Mouse (Mus musculus): Measurements from ENCODE around the gene Suox. TPM values are rescaled to one million over a fixed set of nuclear protein-coding genes. Genes with fewer than 3 reads are reported as not detected.

The Suox gene
- polyA plus RNA-seq, 1 experiment from 2014 or later = 18.9 TPM

GRCm38 (mm10) chr10:128622702-128623101 lies 51.2 kb downstream of the Suox start:
- WGBS = 87% methylated on average over 4 of the region's 4 CpGs
- Histone ChIP-seq H3K9me3 (no peaks in the 10 kb centered on the region), H3K27ac (no peak overlapping the region), H3K36me3 (peaks cover 29% of the 10 kb centered on the region), H3K4me2 (no peak overlapping the region), H3K4me3 (no peak overlapping the region), H3K9ac (no peak overlapping the region), H3K27me3 (no peaks in the 10 kb centered on the region), H3K4me1 (peaks cover 6% of the 10 kb centered on the region)
- ATAC-seq (ENCODE audit: insufficient number of reproducible peaks, insufficient read depth, low FRiP score, low TSS enrichment, low read depth) = no peak

- H3K4me1 ChIP-seq = peaks cover 6% of the 10 kb centered on the region
- no peak overlapping the region for H3K4me3 ChIP-seq
- 70% methylated on average over 3 of the region's 3 CpGs for WGBS
- peaks cover 29% of the 10 kb centered on the region for H3K36me3 ChIP-seq
- H3K4me2 ChIP-seq = no peak overlapping the region
- no peak for ATAC-seq (ENCODE audit: insufficient number of reproducible peaks, insufficient read depth, low FRiP score, low TSS enrichment, low read depth)
- no peaks in the 10 kb centered on the region for H3K27me3 ChIP-seq
- no peaks in the 10 kb centered on the region for H3K9me3 ChIP-seq
- no peak overlapping the region for H3K9ac ChIP-seq
- H3K27ac ChIP-seq = no peak overlapping the region
Observed at GRCm38 (mm10) chr10:128621986-128622520, 51.8 kb downstream of the Suox start.

DNA sequence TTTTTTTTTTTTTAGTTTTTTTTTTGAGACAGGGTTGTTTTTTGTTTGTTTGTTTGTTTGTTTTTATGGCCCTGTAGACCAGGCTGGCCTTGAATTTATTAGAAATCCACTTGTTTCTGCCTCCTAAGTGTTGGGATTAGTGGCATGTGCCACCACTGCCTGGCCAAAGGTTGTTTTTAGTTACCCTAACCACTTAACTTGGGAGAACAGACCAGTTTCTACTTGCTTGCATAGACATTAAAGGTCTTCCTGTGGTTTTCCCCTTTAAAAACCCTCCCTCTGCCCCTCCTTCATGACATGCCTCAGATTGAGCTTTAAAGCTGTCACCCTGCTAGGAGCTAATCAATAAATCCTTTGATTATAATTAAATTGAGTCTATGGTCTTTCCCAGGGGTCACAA lies 53.6 kb downstream of the Suox start:
- Histone ChIP-seq H3K9me3 (no peaks in the 10 kb centered on the region), H3K27me3 (no peaks in the 10 kb centered on the region), H3K4me3 (no peak overlapping the region), H3K27ac (no peak overlapping the region), H3K36me3 (peaks cover 26% of the 10 kb centered on the region), H3K4me2 (no peak overlapping the region), H3K9ac (no peak overlapping the region), H3K4me1 (peaks cover 3% of the 10 kb centered on the region)
- ATAC-seq (ENCODE audit: insufficient number of reproducible peaks, insufficient read depth, low FRiP score, low TSS enrichment, low read depth) = no peak

Other genes with a start within 250 kb of the Suox start
- 111 and 119 TPM in 2 replicates for gene Smarcc2, start 214.8 kb downstream of the Suox start, polyA plus RNA-seq (2015; fragmentation: Nextera tagmentation; extraction: Ambion mirVana)
- gene Myl6, start 179.9 kb downstream of the Suox start, polyA plus RNA-seq (2015; fragmentation: Nextera tagmentation; extraction: Ambion mirVana) = 961 and 1,001 TPM in 2 replicates
- gene Myl6b, start 175.4 kb downstream of the Suox start, polyA plus RNA-seq (2015; fragmentation: Nextera tagmentation; extraction: Ambion mirVana) = 2.8 and 4.0 TPM in 2 replicates
- 21.4 and 23.1 TPM in 2 replicates for gene Esyt1, start 148.2 kb downstream of the Suox start, polyA plus RNA-seq (2015; fragmentation: Nextera tagmentation; extraction: Ambion mirVana)
- 13.5 and 15.5 TPM in 2 replicates for gene Zc3h10, start 126.3 kb downstream of the Suox start, polyA plus RNA-seq (2015; fragmentation: Nextera tagmentation; extraction: Ambion mirVana)
- gene Rpl41, start 124.8 kb downstream of the Suox start, polyA plus RNA-seq (2015; fragmentation: Nextera tagmentation; extraction: Ambion mirVana) = 4,323 and 4,329 TPM in 2 replicates
- 188 and 206 TPM in 2 replicates for gene Pa2g4, start 108.1 kb downstream of the Suox start, polyA plus RNA-seq (2015; fragmentation: Nextera tagmentation; extraction: Ambion mirVana)
- gene Erbb3, start 84.4 kb downstream of the Suox start, polyA plus RNA-seq (2015; fragmentation: Nextera tagmentation; extraction: Ambion mirVana) = 14.8 and 16.1 TPM in 2 replicates
- 893 and 949 TPM in 2 replicates for gene Rps26, start 47.3 kb downstream of the Suox start, polyA plus RNA-seq (2015; fragmentation: Nextera tagmentation; extraction: Ambion mirVana)
- gene Ikzf4, start 28.1 kb downstream of the Suox start, polyA plus RNA-seq (2015; fragmentation: Nextera tagmentation; extraction: Ambion mirVana) = 5.3 and 5.5 TPM in 2 replicates
- 82.6 and 84.1 TPM in 2 replicates for gene Rab5b, start 22.2 kb upstream of the Suox start, polyA plus RNA-seq (2015; fragmentation: Nextera tagmentation; extraction: Ambion mirVana)
- gene Pmel, start 30.1 kb upstream of the Suox start, polyA plus RNA-seq (2015; fragmentation: Nextera tagmentation; extraction: Ambion mirVana) = 8.2 and 8.3 TPM in 2 replicates
- gene Cdk2, start 31.0 kb upstream of the Suox start, polyA plus RNA-seq (2015; fragmentation: Nextera tagmentation; extraction: Ambion mirVana) = 120 and 127 TPM in 2 replicates
- gene Dgka, start 70.8 kb upstream of the Suox start, polyA plus RNA-seq (2015; fragmentation: Nextera tagmentation; extraction: Ambion mirVana) = 16.3 and 16.8 TPM in 2 replicates
- gene Pym1, start 73.8 kb upstream of the Suox start, polyA plus RNA-seq (2015; fragmentation: Nextera tagmentation; extraction: Ambion mirVana) = 43.2 and 47.9 TPM in 2 replicates
- gene Mmp19, start 116.8 kb upstream of the Suox start, polyA plus RNA-seq (2015; fragmentation: Nextera tagmentation; extraction: Ambion mirVana) = 0.80 and 1.0 TPM in 2 replicates
- gene Dnajc14, start 130.0 kb upstream of the Suox start, polyA plus RNA-seq (2015; fragmentation: Nextera tagmentation; extraction: Ambion mirVana) = 58.8 and 60.4 TPM in 2 replicates
- gene Tmem198b, start 130.3 kb upstream of the Suox start, polyA plus RNA-seq (2015; fragmentation: Nextera tagmentation; extraction: Ambion mirVana) = 25.5 and 26.0 TPM in 2 replicates
- gene Sarnp, start 143.3 kb upstream of the Suox start, polyA plus RNA-seq (2015; fragmentation: Nextera tagmentation; extraction: Ambion mirVana) = 252 and 265 TPM in 2 replicates
- 35.2 and 41.2 TPM in 2 replicates for gene Ormdl2, start 147.6 kb upstream of the Suox start, polyA plus RNA-seq (2015; fragmentation: Nextera tagmentation; extraction: Ambion mirVana)
- 7.0 and 8.3 TPM in 2 replicates for gene Gdf11, start 217.6 kb upstream of the Suox start, polyA plus RNA-seq (2015; fragmentation: Nextera tagmentation; extraction: Ambion mirVana)
- 663 and 674 TPM in 2 replicates for gene Cd63, start 226.9 kb upstream of the Suox start, polyA plus RNA-seq (2015; fragmentation: Nextera tagmentation; extraction: Ambion mirVana)
- gene Rdh5, start 248.8 kb upstream of the Suox start, polyA plus RNA-seq (2015; fragmentation: Nextera tagmentation; extraction: Ambion mirVana) = 12.7 and 16.4 TPM in 2 replicates
- 206 and 216 TPM in 2 replicates for gene Bloc1s1, start 250.0 kb upstream of the Suox start, polyA plus RNA-seq (2015; fragmentation: Nextera tagmentation; extraction: Ambion mirVana)